ENCODE assay signal across 11 mouse cellular contexts in genomic region chr11:115768896-115769295, GRCm38 (mm10). TPM values are rescaled to one million over a fixed set of nuclear protein-coding genes. Genes with fewer than 3 reads are reported as not detected.
DNase-seq lines count a peak whose midpoint lies in the region; ATAC-seq and TF ChIP-seq lines count a peak whose summit lies in the region.
"Had no signal": no experiment of that assay in that cellular context is flagged by ENCODE, and none has a peak within 500 bp of the region (broad histone marks: within the 10 kb centered on the region; RNA-seq: fewer than 3 reads in every experiment).

No protein-coding gene starts in this region.

- ATAC-seq in forebrain, postnatal 0 days = no peak
- no peak for ATAC-seq in heart, embryonic 15.5 days (replicated peaks; ENCODE audit: insufficient number of reproducible peaks, insufficient read depth, low FRiP score, low read depth)
- no peak for ATAC-seq in liver, embryonic 15.5 days (ENCODE audit: insufficient read depth)
- ATAC-seq in liver, embryonic 11.5 days (replicated peaks; ENCODE audit: low FRiP score) = no peak
- no peak for ATAC-seq in hindbrain, embryonic 14.5 days (ENCODE audit: low FRiP score)
- ATAC-seq in inflammation-experienced regulatory T-cells, adult 6 months = no peak

- peaks cover 32% of the 10 kb centered on the region for H3K36me3 ChIP-seq in forebrain, embryonic 10.5 days (replicated peaks)
- no peaks in the 10 kb centered on the region for H3K36me3 ChIP-seq in forebrain, postnatal 0 days (ENCODE audit: insufficient read depth)
- peaks cover 2% of the 10 kb centered on the region; the same call in 1 of the 2 replicates for H3K36me3 ChIP-seq in heart, embryonic 15.5 days
- 0 out of 2 replicates have a peak, but pooled peaks cover 5% of the 10 kb centered on the region for H3K36me3 ChIP-seq in liver, embryonic 15.5 days (replicated peaks)
- H3K36me3 ChIP-seq in liver, embryonic 11.5 days (ENCODE audit: control insufficient read depth, insufficient read depth, low read length) = no peaks in the 10 kb centered on the region
- no peaks in the 10 kb centered on the region for H3K36me3 ChIP-seq in hindbrain, embryonic 14.5 days (replicated peaks; ENCODE audit: control insufficient read depth, insufficient read depth)
- H3K36me3 ChIP-seq: stomach, embryonic 15.5 days had no signal

- no peak overlapping the region for H3K4me2 ChIP-seq in forebrain, postnatal 0 days (ENCODE audit: low read depth)
- H3K4me2 ChIP-seq in heart, embryonic 15.5 days = peak overlapping the region; percentile 48; the same call in 1 of the 2 replicates
- H3K4me2 ChIP-seq in liver, embryonic 15.5 days = no peak overlapping the region
- H3K4me2 ChIP-seq in liver, embryonic 11.5 days = no peak overlapping the region
- no peak overlapping the region for H3K4me2 ChIP-seq in hindbrain, embryonic 14.5 days (replicated peaks)
- H3K4me2 ChIP-seq: stomach, embryonic 15.5 days had no signal

- no peaks in the 10 kb centered on the region for H3K9me3 ChIP-seq in forebrain, embryonic 10.5 days
- no peaks in the 10 kb centered on the region for H3K9me3 ChIP-seq in forebrain, postnatal 0 days (ENCODE audit: low read length)
- H3K9me3 ChIP-seq in heart, embryonic 15.5 days (replicated peaks) = no peaks in the 10 kb centered on the region
- H3K9me3 ChIP-seq in liver, embryonic 15.5 days (replicated peaks) = no peaks in the 10 kb centered on the region
- no peaks in the 10 kb centered on the region for H3K9me3 ChIP-seq in liver, embryonic 11.5 days (ENCODE audit: control insufficient read depth, low read length)
- H3K9me3 ChIP-seq in hindbrain, embryonic 14.5 days (ENCODE audit: control insufficient read depth, low read length) = no peaks in the 10 kb centered on the region
- H3K9me3 ChIP-seq: stomach, embryonic 15.5 days had no signal

- 89% methylated on average over 3 of the region's 3 CpGs for WGBS in forebrain, embryonic 10.5 days
- WGBS in forebrain, postnatal 0 days = 75% methylated on average over 3 of the region's 3 CpGs
- WGBS in heart, embryonic 15.5 days = 80% methylated on average over 3 of the region's 3 CpGs
- 90% methylated on average over 3 of the region's 3 CpGs for WGBS in liver, embryonic 15.5 days (ENCODE audit: insufficient replicate concordance)
- WGBS in liver, embryonic 11.5 days = 88% methylated on average over 3 of the region's 3 CpGs
- WGBS in hindbrain, embryonic 14.5 days = 87% methylated on average over 3 of the region's 3 CpGs

- DNase-seq in forebrain, embryonic 10.5 days (ENCODE audit: extremely low spot score, low spot score) = no peak
- DNase-seq in forebrain, postnatal 0 days = no peak
- DNase-seq in heart, adult 11 months = no peak
- no peak for DNase-seq in liver, embryonic 11.5 days (ENCODE audit: low spot score)
- DNase-seq in hindbrain, embryonic 14.5 days (ENCODE audit: low spot score) = no peak
- DNase-seq: cerebellum, adult 18-20 months; thymus, postnatal 36 days had no signal

- H3K9ac ChIP-seq in forebrain, postnatal 0 days = no peak overlapping the region
- no peak overlapping the region for H3K9ac ChIP-seq in heart, embryonic 15.5 days
- no peak overlapping the region for H3K9ac ChIP-seq in liver, embryonic 15.5 days
- no peak overlapping the region for H3K9ac ChIP-seq in liver, embryonic 11.5 days (ENCODE audit: low read depth, low read length)
- peak overlapping the region; percentile 7; the same call in 1 of the 2 replicates for H3K9ac ChIP-seq in hindbrain, embryonic 14.5 days
- H3K9ac ChIP-seq: stomach, embryonic 15.5 days had no signal

- H3K4me1 ChIP-seq in forebrain, embryonic 10.5 days = peaks cover 43% of the 10 kb centered on the region
- peaks cover 5% of the 10 kb centered on the region; the same call in 1 of the 2 replicates for H3K4me1 ChIP-seq in forebrain, postnatal 0 days (ENCODE audit: insufficient read depth)
- H3K4me1 ChIP-seq in heart, embryonic 15.5 days (replicated peaks) = peaks cover 42% of the 10 kb centered on the region
- H3K4me1 ChIP-seq in liver, embryonic 15.5 days (replicated peaks) = peaks cover 70% of the 10 kb centered on the region
- peaks cover 30% of the 10 kb centered on the region for H3K4me1 ChIP-seq in liver, embryonic 11.5 days (replicated peaks; ENCODE audit: control insufficient read depth, insufficient read depth, low read length)
- H3K4me1 ChIP-seq in hindbrain, embryonic 14.5 days (replicated peaks; ENCODE audit: control insufficient read depth, insufficient read depth, low read length) = peaks cover 27% of the 10 kb centered on the region

- TF ChIP-seq CTCF in forebrain, postnatal 0 days (IDR thresholded peaks at IDR 0.05; ENCODE audit: low read depth) = no peak

- H3K27me3 ChIP-seq in forebrain, embryonic 10.5 days (ENCODE audit: poor library complexity, severe bottlenecking) = no peaks in the 10 kb centered on the region
- no peaks in the 10 kb centered on the region for H3K27me3 ChIP-seq in forebrain, postnatal 0 days (ENCODE audit: insufficient read depth, low read length)
- no peaks in the 10 kb centered on the region for H3K27me3 ChIP-seq in heart, embryonic 15.5 days
- no peaks in the 10 kb centered on the region for H3K27me3 ChIP-seq in liver, embryonic 15.5 days
- H3K27me3 ChIP-seq in liver, embryonic 11.5 days (replicated peaks; ENCODE audit: control insufficient read depth, insufficient read depth, low read length) = no peaks in the 10 kb centered on the region
- no peaks in the 10 kb centered on the region for H3K27me3 ChIP-seq in hindbrain, embryonic 14.5 days (ENCODE audit: control insufficient read depth, insufficient read depth, low read length)
- H3K27me3 ChIP-seq: stomach, embryonic 15.5 days had no signal

- H3K4me3 ChIP-seq in forebrain, embryonic 10.5 days = no peak overlapping the region
- H3K4me3 ChIP-seq in forebrain, postnatal 0 days (ENCODE audit: low read depth, low read length) = no peak overlapping the region
- H3K4me3 ChIP-seq in heart, embryonic 15.5 days = no peak overlapping the region
- no peak overlapping the region for H3K4me3 ChIP-seq in liver, embryonic 15.5 days (replicated peaks)
- H3K4me3 ChIP-seq in liver, embryonic 11.5 days (ENCODE audit: low read depth, low read length) = no peak overlapping the region
- H3K4me3 ChIP-seq in hindbrain, embryonic 14.5 days (replicated peaks; ENCODE audit: low read length) = no peak overlapping the region
- H3K4me3 ChIP-seq: stomach, embryonic 15.5 days had no signal

- peak overlapping the region; percentile 59; the same call in 1 of the 2 replicates for H3K27ac ChIP-seq in forebrain, embryonic 10.5 days
- no peak overlapping the region for H3K27ac ChIP-seq in forebrain, postnatal 0 days (ENCODE audit: low read depth, low read length)
- peak overlapping the region; percentile 84 for H3K27ac ChIP-seq in heart, embryonic 15.5 days
- H3K27ac ChIP-seq in liver, embryonic 15.5 days (replicated peaks) = peak overlapping the region; percentile 34; the same call in 1 of the 2 replicates
- H3K27ac ChIP-seq in liver, embryonic 11.5 days (ENCODE audit: low read depth, low read length) = no peak overlapping the region
- H3K27ac ChIP-seq in hindbrain, embryonic 14.5 days = 0 out of 2 replicates have a peak overlapping the region, but pooled peaks have one; percentile 20
- H3K27ac ChIP-seq: stomach, embryonic 15.5 days had no signal

RNA-seq across cellular contexts. Expression of gene Tmem94, which starts 3.7 kb away (rescaled TPM):
- 36.8 and 38.1 TPM in 2 replicates for polyA plus RNA-seq in forebrain, embryonic 10.5 days (2016; fragmentation: Nextera tagmentation; extraction: Ambion mirVana)
- 16.7 and 19.3 TPM in 2 replicates for total RNA-seq in forebrain, postnatal 0 days (2014; rRNA removed)
- 12.1 and 14.9 TPM in 2 replicates for polyA plus RNA-seq in forebrain, postnatal 0 days (2015; fragmentation: Nextera tagmentation; extraction: Ambion mirVana)
- 36.7 and 38.8 TPM in 2 replicates for polyA plus RNA-seq in heart, embryonic 15.5 days (2015; fragmentation: Nextera tagmentation; extraction: Ambion mirVana)
- 9.9 and 10.1 TPM in 2 replicates for polyA plus RNA-seq in liver, embryonic 15.5 days (2015; fragmentation: Nextera tagmentation; extraction: Ambion mirVana)
- 14.1 and 14.4 TPM in 2 replicates for polyA plus RNA-seq in liver, embryonic 11.5 days (2014; fragmentation: Nextera tagmentation; extraction: Ambion mirVana)
- polyA plus RNA-seq in hindbrain, embryonic 14.5 days (2014; fragmentation: Nextera tagmentation; extraction: Ambion mirVana) = 17.3 and 20.8 TPM in 2 replicates
- polyA plus RNA-seq in inflammation-experienced regulatory T-cells, adult 6 months (2017; shearing (Covaris generic)) = 10 to 100 TPM; 10.6 to 12.7 (median 11.5) TPM

RNA-seq across cellular contexts. Expression of gene Caskin2, which starts 44.5 kb away (rescaled TPM):
- 18.3 and 19.2 TPM in 2 replicates for polyA plus RNA-seq in forebrain, embryonic 10.5 days (2016; fragmentation: Nextera tagmentation; extraction: Ambion mirVana)
- total RNA-seq in forebrain, postnatal 0 days (2014; rRNA removed) = 14.5 and 14.7 TPM in 2 replicates
- polyA plus RNA-seq in forebrain, postnatal 0 days (2015; fragmentation: Nextera tagmentation; extraction: Ambion mirVana) = 4.5 and 6.1 TPM in 2 replicates
- 18.0 and 22.5 TPM in 2 replicates for polyA plus RNA-seq in heart, embryonic 15.5 days (2015; fragmentation: Nextera tagmentation; extraction: Ambion mirVana)
- polyA plus RNA-seq in liver, embryonic 15.5 days (2015; fragmentation: Nextera tagmentation; extraction: Ambion mirVana) = 5.7 and 6.7 TPM in 2 replicates
- polyA plus RNA-seq in liver, embryonic 11.5 days (2014; fragmentation: Nextera tagmentation; extraction: Ambion mirVana) = 13.5 and 14.0 TPM in 2 replicates
- polyA plus RNA-seq in hindbrain, embryonic 14.5 days (2014; fragmentation: Nextera tagmentation; extraction: Ambion mirVana) = 10.7 and 11.0 TPM in 2 replicates
- polyA plus RNA-seq in inflammation-experienced regulatory T-cells, adult 6 months (2017; shearing (Covaris generic)) = 1 to 10 TPM in 1 of 3 experiments, under 1 TPM in 2; 0.58 to 1.2 (median 0.87) TPM

RNA-seq across cellular contexts. Expression of gene Tsen54, which starts 45.6 kb away (rescaled TPM):
- polyA plus RNA-seq in forebrain, embryonic 10.5 days (2016; fragmentation: Nextera tagmentation; extraction: Ambion mirVana) = 34.7 and 41.0 TPM in 2 replicates
- total RNA-seq in forebrain, postnatal 0 days (2014; rRNA removed) = 23.5 and 25.5 TPM in 2 replicates
- polyA plus RNA-seq in forebrain, postnatal 0 days (2015; fragmentation: Nextera tagmentation; extraction: Ambion mirVana) = 16.8 and 18.1 TPM in 2 replicates
- polyA plus RNA-seq in heart, embryonic 15.5 days (2015; fragmentation: Nextera tagmentation; extraction: Ambion mirVana) = 20.1 and 26.4 TPM in 2 replicates
- polyA plus RNA-seq in liver, embryonic 15.5 days (2015; fragmentation: Nextera tagmentation; extraction: Ambion mirVana) = 13.7 and 18.7 TPM in 2 replicates
- polyA plus RNA-seq in liver, embryonic 11.5 days (2014; fragmentation: Nextera tagmentation; extraction: Ambion mirVana) = 36.1 and 36.4 TPM in 2 replicates
- 17.8 and 19.9 TPM in 2 replicates for polyA plus RNA-seq in hindbrain, embryonic 14.5 days (2014; fragmentation: Nextera tagmentation; extraction: Ambion mirVana)
- 10 to 100 TPM in 2 of 3 experiments, 1 to 10 TPM in 1; 9.8 to 13.2 (median 10.8) TPM for polyA plus RNA-seq in inflammation-experienced regulatory T-cells, adult 6 months (2017; shearing (Covaris generic))

RNA-seq across cellular contexts. Expression of gene Llgl2, which starts 55.0 kb away (rescaled TPM):
- polyA plus RNA-seq in forebrain, embryonic 10.5 days (2016; fragmentation: Nextera tagmentation; extraction: Ambion mirVana) = 7.5 and 7.6 TPM in 2 replicates
- 2.7 and 4.0 TPM in 2 replicates for total RNA-seq in forebrain, postnatal 0 days (2014; rRNA removed)
- polyA plus RNA-seq in forebrain, postnatal 0 days (2015; fragmentation: Nextera tagmentation; extraction: Ambion mirVana) = 0.72 and 1.1 TPM in 2 replicates
- 12.7 and 17.2 TPM in 2 replicates for polyA plus RNA-seq in heart, embryonic 15.5 days (2015; fragmentation: Nextera tagmentation; extraction: Ambion mirVana)
- 11.9 and 16.2 TPM in 2 replicates for polyA plus RNA-seq in liver, embryonic 15.5 days (2015; fragmentation: Nextera tagmentation; extraction: Ambion mirVana)
- 15.6 and 18.7 TPM in 2 replicates for polyA plus RNA-seq in liver, embryonic 11.5 days (2014; fragmentation: Nextera tagmentation; extraction: Ambion mirVana)
- polyA plus RNA-seq in hindbrain, embryonic 14.5 days (2014; fragmentation: Nextera tagmentation; extraction: Ambion mirVana) = 1.3 and 2.4 TPM in 2 replicates
- 1 to 10 TPM; 7.0 to 9.7 (median 9.6) TPM for polyA plus RNA-seq in inflammation-experienced regulatory T-cells, adult 6 months (2017; shearing (Covaris generic))

Comparison
In these comparisons a context has a peak if more than half of its experiments do, and no peak if none do; other contexts are left out.
1. H3K27ac ChIP-seq: peak in forebrain, embryonic 10.5 days (single experiment), heart, embryonic 15.5 days (single experiment), liver, embryonic 15.5 days (single experiment) and hindbrain, embryonic 14.5 days (single experiment); none in forebrain, postnatal 0 days (single experiment) and liver, embryonic 11.5 days (single experiment).